Mouse (Mus musculus): ENCODE data around the gene Tnrc6a. TPM values are rescaled to one million over a fixed set of nuclear protein-coding genes. Genes with fewer than 3 reads are reported as not detected.

Gene Tnrc6a
- total and polyA plus RNA-seq, 3 experiments, result 15.3 to 34.5 TPM; not detected in 1

DNA sequence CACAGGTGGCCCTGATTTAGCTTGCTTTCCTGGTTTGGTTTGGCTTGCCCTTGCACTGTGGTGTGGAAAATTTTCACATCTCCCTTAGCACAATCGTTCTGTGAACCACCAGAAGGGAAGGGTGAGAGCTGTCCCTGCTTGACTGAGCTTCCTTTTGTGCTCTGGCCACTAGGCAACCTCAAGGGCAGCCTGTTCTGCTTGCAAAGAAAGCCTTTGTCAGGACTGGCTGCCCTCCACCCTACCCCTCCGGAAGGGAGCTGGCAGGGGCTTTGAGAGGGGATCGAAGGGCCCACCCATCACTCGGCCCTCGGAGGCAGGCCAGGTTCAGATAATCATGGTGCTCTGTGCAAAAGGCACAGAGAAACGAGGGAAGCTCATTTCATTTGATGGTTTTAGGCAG is 94.9 kb downstream of the Tnrc6a start:
- H3K27me3 ChIP-seq (ENCODE audit: control insufficient read depth in 1 of 2, insufficient read depth in 2 of 2, low read length in 2 of 2), result no peaks in the 10 kb centered on the region
- no peak overlapping the region for H3K9ac ChIP-seq (ENCODE audit: control insufficient read depth, low read depth, low read length, poor library complexity, severe bottlenecking)
- TF ChIP-seq MAFK (IDR thresholded peaks at IDR 0.05; ENCODE audit: borderline replicate concordance, low read depth, low read length), result no peak
- TF ChIP-seq ZC3H11A (IDR thresholded peaks at IDR 0.05; ENCODE audit: low read depth, low read length), result no peak
- TF ChIP-seq TCF12 (IDR thresholded peaks at IDR 0.05; ENCODE audit: low read depth, low read length), result no peak
- TF ChIP-seq USF1 (IDR thresholded peaks at IDR 0.05; ENCODE audit: low read depth, low read length), result no peak
- TF ChIP-seq CHD1 (IDR thresholded peaks at IDR 0.05; ENCODE audit: low read depth, low read length), result no peak
- TF ChIP-seq ZKSCAN1 (IDR thresholded peaks at IDR 0.05; ENCODE audit: low read depth, low read length), result no peak
- no peak for TF ChIP-seq NELFE (IDR thresholded peaks at IDR 0.05; ENCODE audit: low read depth, low read length)
- TF ChIP-seq MXI1 (IDR thresholded peaks at IDR 0.05; ENCODE audit: low read depth, low read length), result no peak
- TF ChIP-seq MAZ (IDR thresholded peaks at IDR 0.05; ENCODE audit: low read depth, low read length), result no peak
- no peak for TF ChIP-seq POLR2AphosphoS2 (IDR thresholded peaks at IDR 0.05; ENCODE audit: low read length)
- no peak for TF ChIP-seq UBTF (IDR thresholded peaks at IDR 0.05; ENCODE audit: borderline replicate concordance, insufficient read depth, low read depth, low read length)
- TF ChIP-seq ZNF384 (IDR thresholded peaks at IDR 0.05; ENCODE audit: low read depth, low read length), result no peak
- no peak for TF ChIP-seq TBP (IDR thresholded peaks at IDR 0.05; ENCODE audit: low read depth, low read length)
- TF ChIP-seq TAL1 (IDR thresholded peaks at IDR 0.05; ENCODE audit: low read length), result no peak
- no peak for TF ChIP-seq SIN3A (IDR thresholded peaks at IDR 0.05; ENCODE audit: low read length)
- no peak for TF ChIP-seq RAD21 (IDR thresholded peaks at IDR 0.05; ENCODE audit: low read depth, low read length)
- TF ChIP-seq JUND (IDR thresholded peaks at IDR 0.05; ENCODE audit: low read depth, low read length), result no peak
- H3K4me3 ChIP-seq (ENCODE audit: control insufficient read depth in 1 of 2, insufficient read depth in 1 of 2, low read depth in 2 of 2, low read length in 2 of 2), result no peak overlapping the region
- H3K27ac ChIP-seq (ENCODE audit: control insufficient read depth, low read depth, low read length), result no peak overlapping the region
- H3K36me3 ChIP-seq (ENCODE audit: control insufficient read depth in 1 of 2, insufficient read depth in 2 of 2, low read length in 2 of 2), result no peaks in the 10 kb centered on the region
- H3K79me2 ChIP-seq (ENCODE audit: control insufficient read depth, insufficient read depth, low read length, poor library complexity), result no peaks in the 10 kb centered on the region
- no peak for DNase-seq (ENCODE audit: low read depth, low spot score)
- H3K9me3 ChIP-seq (replicated peaks; ENCODE audit: insufficient read depth, low read length), result no peaks in the 10 kb centered on the region
- no peaks in the 10 kb centered on the region for H3K4me1 ChIP-seq (ENCODE audit: control insufficient read depth in 1 of 2, insufficient read depth in 2 of 2, low read length in 2 of 2)

DNA sequence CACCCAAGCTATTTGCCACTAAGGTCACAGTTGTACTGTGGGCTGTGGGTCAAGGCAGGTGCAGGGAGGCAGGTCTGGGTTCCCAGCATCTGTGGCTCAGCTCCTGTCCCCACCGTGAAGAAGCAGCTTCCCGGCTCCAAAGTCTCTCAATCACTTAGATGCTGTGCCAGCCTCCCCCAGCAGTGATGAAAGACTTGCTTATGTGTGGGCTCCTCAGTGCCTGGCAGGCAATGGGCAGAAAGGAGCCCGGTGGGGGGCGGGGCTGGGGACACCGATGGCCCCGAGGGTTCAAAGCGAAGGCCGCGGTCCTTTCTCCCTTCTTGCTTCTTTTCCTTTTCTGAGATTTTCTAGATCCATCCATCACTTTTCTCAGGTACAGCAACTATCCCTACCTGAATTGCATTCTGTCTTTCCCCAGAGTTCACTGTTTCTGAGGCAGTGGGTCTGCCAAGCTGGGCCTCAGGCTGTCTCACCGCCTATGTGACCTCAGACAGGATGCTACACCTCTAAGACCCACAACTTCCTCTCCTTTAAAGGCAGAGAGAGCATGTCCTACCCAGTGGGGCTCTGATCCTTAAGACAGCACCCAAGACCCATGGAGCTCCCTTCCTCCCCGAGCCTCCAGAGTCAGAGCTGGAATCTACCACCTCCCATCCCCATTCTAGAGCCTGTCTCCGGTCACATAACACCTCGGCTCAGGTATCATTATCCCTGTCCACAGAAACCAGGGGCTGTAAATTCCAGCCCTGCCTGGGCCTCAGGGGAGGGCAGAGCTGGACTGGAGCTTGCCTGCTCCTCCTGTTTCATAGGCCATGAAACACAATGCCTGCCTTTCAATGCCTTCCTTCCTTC is 96.3 kb downstream of the Tnrc6a start:
- H3K27me3 ChIP-seq (ENCODE audit: control insufficient read depth in 1 of 2, insufficient read depth in 2 of 2, low read length in 2 of 2), result no peaks in the 10 kb centered on the region; a peak in 1 of 4 replicates
- no peak overlapping the region for H3K9ac ChIP-seq (ENCODE audit: control insufficient read depth, low read depth, low read length, poor library complexity, severe bottlenecking)
- no peak for DNase-seq (ENCODE audit: low read depth, low spot score)
- no peak overlapping the region for H3K27ac ChIP-seq (ENCODE audit: control insufficient read depth, low read depth, low read length)
- H3K4me1 ChIP-seq (ENCODE audit: control insufficient read depth in 1 of 2, insufficient read depth in 2 of 2, low read length in 2 of 2), result no peaks in the 10 kb centered on the region
- H3K9me3 ChIP-seq (replicated peaks; ENCODE audit: insufficient read depth, low read length), result no peaks in the 10 kb centered on the region
- no peak for TF ChIP-seq MXI1 (IDR thresholded peaks at IDR 0.05; ENCODE audit: low read depth, low read length)
- no peak for TF ChIP-seq CHD1 (IDR thresholded peaks at IDR 0.05; ENCODE audit: low read depth, low read length)
- no peak for TF ChIP-seq TCF12 (IDR thresholded peaks at IDR 0.05; ENCODE audit: low read depth, low read length)
- TF ChIP-seq EP300 (IDR thresholded peaks at IDR 0.05; ENCODE audit: low read depth in 1 of 2, low read length in 2 of 2), result no peak
- no peak for TF ChIP-seq HCFC1 (IDR thresholded peaks at IDR 0.05; ENCODE audit: low read depth, low read length)
- no peak for TF ChIP-seq MYB (IDR thresholded peaks at IDR 0.05; ENCODE audit: low read depth, low read length)
- TF ChIP-seq TBP (IDR thresholded peaks at IDR 0.05; ENCODE audit: low read depth, low read length), result no peak
- TF ChIP-seq KAT2A (conservative IDR thresholded peaks at IDR 0.05; ENCODE audit: low read depth, low read length), result no peak
- TF ChIP-seq MAZ (IDR thresholded peaks at IDR 0.05; ENCODE audit: low read depth, low read length), result no peak
- no peak for TF ChIP-seq JUND (IDR thresholded peaks at IDR 0.05; ENCODE audit: low read depth, low read length)
- TF ChIP-seq ZNF384 (IDR thresholded peaks at IDR 0.05; ENCODE audit: low read depth, low read length), result no peak
- no peak for TF ChIP-seq USF1 (IDR thresholded peaks at IDR 0.05; ENCODE audit: low read depth, low read length)
- no peak for TF ChIP-seq SIN3A (IDR thresholded peaks at IDR 0.05; ENCODE audit: low read length)
- TF ChIP-seq BHLHE40 (IDR thresholded peaks at IDR 0.05; ENCODE audit: borderline replicate concordance, low read depth, low read length), result no peak
- TF ChIP-seq NRF1 (IDR thresholded peaks at IDR 0.05; ENCODE audit: insufficient read depth, low read depth, low read length, poor library complexity, severe bottlenecking), result no peak
- TF ChIP-seq GATA1 (IDR thresholded peaks at IDR 0.05; ENCODE audit: low read depth, low read length), result no peak
- TF ChIP-seq CHD2 (IDR thresholded peaks at IDR 0.05; ENCODE audit: low read length), result no peak
- no peaks in the 10 kb centered on the region for H3K36me3 ChIP-seq (ENCODE audit: control insufficient read depth in 1 of 2, insufficient read depth in 2 of 2, low read length in 2 of 2)
- H3K79me2 ChIP-seq (ENCODE audit: control insufficient read depth, insufficient read depth, low read length, poor library complexity), result no peaks in the 10 kb centered on the region
- H3K4me3 ChIP-seq (ENCODE audit: control insufficient read depth in 1 of 2, insufficient read depth in 1 of 2, low read depth in 2 of 2, low read length in 2 of 2), result no peak overlapping the region

All from MEL (cell line).